Mouse (Mus musculus) lung, adult 2 months (tissue): ENCODE results near the gene Gga3. TPM values are rescaled to one million over a fixed set of nuclear protein-coding genes. Genes with fewer than 3 reads are reported as not detected.

Experiments used
- DNase-seq: peaks from one replicate; pipeline ENCODE4 v3.0.0; 2022
- H3K4me1 ChIP-seq: fragments of 200-500 bp; 2 replicates; pipeline ENCODE4 v1.6.1; 2011; ENCODE audit warnings: low read length; ENCODE audit not compliant: control insufficient read depth, insufficient read depth
- H3K4me3 ChIP-seq: fragments of 200-500 bp; replicated peaks from 2 replicates; pipeline ENCODE3; 2011; ENCODE audit warnings: low read depth, mild to moderate bottlenecking, control low read depth, low read length; ENCODE audit errors: extremely low read depth
- CTCF ChIP-seq: fragments of 200-500 bp; IDR thresholded peaks from 2 replicates; pipeline ENCODE4 v1.5.1; 2011; ENCODE audit warnings: mild to moderate bottlenecking, low read length, control low read depth; ENCODE audit not compliant: insufficient read depth
- POLR2A ChIP-seq: fragments of 200-500 bp; IDR thresholded peaks from 2 replicates; pipeline ENCODE4 v1.6.1; 2011; ENCODE audit warnings: low read depth, mild to moderate bottlenecking, control low read depth, low read length, borderline replicate concordance; ENCODE audit errors: extremely low read depth
- WGBS: fragments of 180-500 bp; shearing (Covaris S2); methylation state at CpG from one replicate; pipeline ENCODE4 v1.1.7; 2018; 5-methylcytosine and 5-hydroxymethylcytosine counted together
- polyA plus RNA-seq: library from polyadenylated mRNA; depleted of rRNA; stranded (reverse); fragments of >200 nt; gene quantifications from 2 replicates; pipeline ENCODE4 v1.2.3, GENCODE M21; 2012

Gene Gga3
- polyA plus RNA-seq, 1 experiment, result 40.4 TPM

DNA sequence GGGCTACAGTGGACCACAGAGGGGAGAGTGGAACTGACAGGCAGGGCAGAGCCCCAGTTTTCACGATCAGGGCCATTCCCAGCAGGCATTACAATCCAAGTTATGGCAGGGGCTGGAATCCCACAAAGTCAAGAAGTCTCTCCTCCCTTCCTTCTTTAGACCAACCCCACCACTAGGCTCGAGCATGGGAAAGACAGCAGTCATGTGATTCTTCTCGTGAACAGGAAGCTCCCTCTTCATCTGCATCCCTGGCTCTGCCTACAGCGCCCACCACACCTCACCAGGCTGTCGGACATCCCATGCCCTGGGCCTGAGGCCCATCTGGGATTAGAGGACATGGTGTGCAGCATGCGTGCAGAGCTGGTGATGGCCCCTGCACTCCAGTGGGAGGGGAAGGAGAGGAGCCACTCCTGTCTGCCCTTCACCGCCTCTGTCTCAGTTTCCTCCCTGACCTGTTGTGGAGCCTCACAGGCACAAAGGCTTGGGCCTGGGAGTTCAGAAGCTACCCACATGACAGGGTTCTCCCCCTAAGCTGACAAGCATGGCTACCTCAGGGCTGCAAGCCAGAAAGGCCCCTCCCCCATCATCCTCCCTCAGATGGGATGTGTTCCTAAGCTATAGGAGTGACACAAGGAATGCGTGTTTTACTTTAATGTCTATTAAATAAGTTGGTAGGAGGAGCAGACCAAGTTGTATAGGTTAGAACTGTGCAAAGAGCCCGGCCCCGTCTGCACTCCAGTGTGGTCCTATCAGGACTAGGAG is 10.7 kb upstream of the Gga3 start:
- 77% methylated on average over 10 of the region's 10 CpGs for WGBS
- H3K4me3 ChIP-seq, result no peak overlapping the region
- DNase-seq, result no peak
- H3K4me1 ChIP-seq, result peaks cover 8% of the 10 kb centered on the region
- TF ChIP-seq CTCF (no peak), POLR2A (no peak)

- H3K4me1 ChIP-seq, result peaks cover 8% of the 10 kb centered on the region
- no peak for TF ChIP-seq CTCF
- no peak for TF ChIP-seq POLR2A
- WGBS, result 0% methylated on average over 16 of the region's 16 CpGs
- H3K4me3 ChIP-seq, result peak overlapping the region; percentile 81
- DNase-seq, result no peak
Measured at GRCm38 (mm10) chr11:115613138-115613945, 9.5 kb upstream of the Gga3 start.

- under 1% methylated on average over 75 of the region's 80 CpGs for WGBS
- peak; percentile 98 for DNase-seq
- Histone ChIP-seq H3K4me1 (peaks cover 8% of the 10 kb centered on the region), H3K4me3 (peak within 1 kb of the TSS; percentile 81)
- TF ChIP-seq POLR2A (peak; percentile 59; the same call in 1 of the 2 replicates), CTCF (no peak)
Measured at GRCm38 (mm10) chr11:115612410-115613137, 8.7 kb upstream of the Gga3 start, which contains the start of gene Mif4gd. Gene Mif4gd (minus strand): TSS chr11:115612969.

GRCm38 (mm10) chr11:115612059-115612409 is 8.2 kb upstream of the Gga3 start:
- peak; percentile 15; the same call in 1 of the 2 replicates for TF ChIP-seq CTCF
- no peak for TF ChIP-seq POLR2A
- H3K4me3 ChIP-seq, result peak overlapping the region; percentile 66
- under 1% methylated on average over 13 of the region's 13 CpGs for WGBS
- peak; percentile 79 for DNase-seq
- peaks cover 8% of the 10 kb centered on the region for H3K4me1 ChIP-seq

DNA sequence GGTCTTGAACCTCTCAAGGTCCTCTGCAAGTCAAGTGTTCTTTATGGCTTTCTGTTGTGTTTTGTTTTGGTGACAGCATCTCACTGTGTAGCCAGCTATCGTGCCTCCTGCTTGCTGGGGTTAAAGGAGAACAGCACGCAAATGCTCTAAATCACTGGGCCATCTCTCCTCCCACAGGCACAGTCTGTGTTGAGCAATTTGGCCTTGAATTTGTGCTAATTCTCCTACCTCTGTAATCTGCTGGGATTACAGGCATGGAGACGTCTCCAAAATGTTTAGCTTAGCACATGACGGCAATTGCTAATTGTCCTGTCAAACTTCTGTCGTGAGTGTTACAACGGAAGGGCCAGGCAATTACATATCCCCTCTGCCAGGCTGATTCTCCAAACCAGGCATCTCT is 7.3 kb upstream of the Gga3 start:
- H3K4me1 ChIP-seq, result peaks cover 8% of the 10 kb centered on the region
- no peak for TF ChIP-seq POLR2A
- TF ChIP-seq CTCF, result no peak
- H3K4me3 ChIP-seq, result no peak overlapping the region
- no peak for DNase-seq
- 80% methylated on average over 6 of the region's 6 CpGs for WGBS

GRCm38 (mm10) chr11:115609576-115609975 is 5.7 kb upstream of the Gga3 start:
- peaks cover 12% of the 10 kb centered on the region for H3K4me1 ChIP-seq
- 73% methylated on average over 3 of the region's 3 CpGs for WGBS
- TF ChIP-seq CTCF (no peak), POLR2A (no peak)
- no peak for DNase-seq
- H3K4me3 ChIP-seq, result no peak overlapping the region

DNA sequence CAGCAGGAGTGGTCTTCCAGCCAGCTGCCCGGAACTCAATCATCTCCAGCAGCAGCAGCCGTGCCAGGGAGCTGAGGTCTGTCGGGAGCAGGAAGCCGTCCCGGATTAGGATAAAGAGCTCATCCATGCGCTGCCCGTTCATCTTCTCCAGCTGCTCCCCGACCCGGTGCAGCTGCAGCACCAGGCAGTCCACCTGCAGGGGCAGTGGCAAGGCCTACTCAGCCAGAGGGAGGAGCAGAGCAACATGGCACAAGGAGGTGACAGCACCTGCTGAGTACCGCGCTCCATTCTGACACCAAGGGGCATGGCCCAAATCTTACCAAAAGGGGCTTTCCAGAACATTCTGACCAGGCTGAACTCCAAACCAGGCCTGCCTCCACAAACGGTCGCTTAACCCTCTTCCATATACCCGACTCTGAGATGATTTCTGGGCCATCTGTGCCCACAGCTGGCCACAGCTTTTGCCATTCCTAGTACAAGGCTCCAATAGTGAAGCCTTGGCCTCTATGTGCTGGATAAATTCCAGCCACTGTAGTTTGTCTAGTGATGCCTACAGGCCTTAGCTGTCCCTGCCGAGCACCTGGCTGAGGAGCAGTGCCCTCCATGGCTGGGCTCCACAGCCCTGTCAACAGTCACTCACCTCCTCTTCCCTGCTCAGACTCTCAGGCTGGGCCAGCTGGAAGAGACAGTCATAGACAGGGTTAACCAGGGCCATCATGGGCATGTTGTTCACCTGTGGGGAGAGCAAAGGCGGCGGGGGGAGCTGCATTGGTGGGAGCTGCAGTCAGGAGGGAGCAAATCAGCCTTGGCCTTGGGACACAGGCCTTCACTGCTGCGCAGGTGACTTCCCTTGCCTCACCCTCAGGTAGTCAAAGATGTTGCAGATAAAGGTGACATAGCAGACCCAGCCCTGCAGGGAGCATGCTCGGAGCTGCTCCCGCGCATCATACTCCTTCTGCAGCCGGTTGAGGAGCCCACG is 4.9 kb upstream of the Gga3 start:
- TF ChIP-seq CTCF, result no peak
- TF ChIP-seq POLR2A, result no peak
- DNase-seq, result no peak
- Histone ChIP-seq H3K4me3 (no peak overlapping the region), H3K4me1 (peaks cover 12% of the 10 kb centered on the region)
- WGBS, result 77% methylated on average over 23 of the region's 23 CpGs

DNA sequence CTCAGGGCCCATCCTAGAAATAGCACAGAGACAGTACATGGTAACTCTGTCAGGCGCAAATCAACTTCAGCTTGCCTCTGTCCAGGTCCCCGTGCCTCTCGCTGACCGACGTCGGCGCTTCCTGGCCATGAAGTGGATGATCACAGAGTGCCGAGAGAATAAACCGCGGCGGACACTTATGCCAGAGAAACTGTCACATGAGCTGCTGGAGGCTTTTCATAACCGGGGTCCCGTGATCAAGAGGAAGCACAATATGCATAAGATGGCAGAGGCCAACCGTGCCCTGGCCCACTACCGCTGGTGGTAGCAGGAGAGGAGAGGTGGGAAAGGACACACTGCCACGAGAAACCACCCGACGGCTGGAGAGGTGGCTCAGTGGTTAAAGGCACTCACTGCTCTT is 2.9 kb upstream of the Gga3 start:
- peaks cover 6% of the 10 kb centered on the region for H3K4me1 ChIP-seq
- TF ChIP-seq POLR2A (no peak), CTCF (no peak)
- WGBS, result 88% methylated on average over 18 of the region's 18 CpGs
- DNase-seq, result no peak
- no peak overlapping the region for H3K4me3 ChIP-seq

- DNase-seq, result no peak
- H3K4me3 ChIP-seq, result peak overlapping the region; percentile 94
- TF ChIP-seq POLR2A (no peak), CTCF (no peak)
- H3K4me1 ChIP-seq, result peaks cover 4% of the 10 kb centered on the region
- WGBS, result under 1% methylated on average over 26 of the region's 26 CpGs
Measured at GRCm38 (mm10) chr11:115604304-115604696, 449 bp upstream of the Gga3 start.
